Mouse (Mus musculus) Patski (cell line): ENCODE measurements around the gene Arhgef17. TPM values are rescaled to one million over a fixed set of nuclear protein-coding genes. Genes with fewer than 3 reads are reported as not detected.

Source experiments
- ATAC-seq: fragments of 100-300 bp; one replicate; pipeline ENCODE4 v1.8.0; 2021
- CTCF ChIA-PET: fragments of 350-600 bp; sonication (Branson Sonifier 250); formaldehyde crosslinking; loops from one replicate; lab custom pipeline; 2022; ENCODE audit warnings: inconsistent platforms; lab: Charles Lee
- POLR2A ChIA-PET: fragments of 350-600 bp; sonication (Branson Sonifier 250); formaldehyde crosslinking; loops from one replicate; lab custom pipeline; 2022; ENCODE audit warnings: antibody characterized with exemption, inconsistent platforms; lab: Charles Lee
- DNase-seq: peaks from one replicate; pipeline ENCODE4 v3.0.0-alpha.2; 2011; ENCODE audit warnings: low read depth, low spot score
- H3K27me3 ChIP-seq: fragments of 371-371 bp; one replicate; pipeline ENCODE4 v1.5.1; 2021
- CTCF ChIP-seq: fragments of 100-300 bp; IDR thresholded peaks from one replicate; pipeline ENCODE4 v1.5.1; 2021
- in situ Hi-C: fragments of 300-500 bp; cut with MboI; formaldehyde crosslinking; loops from 3 replicates; pipeline ENCODE4 v1.11.1; 2018; ENCODE audit warnings: low pct_unique_long_range_greater_than_20kb, mixed read lengths
- polyA plus RNA-seq: library from polyadenylated mRNA; unstranded; gene quantifications from one replicate; pipeline ENCODE4 v1.2.3, GENCODE M21; 2021

Arhgef17 gene
- polyA plus RNA-seq, 1 experiment from 2014 or later = 78.8 TPM

DNA sequence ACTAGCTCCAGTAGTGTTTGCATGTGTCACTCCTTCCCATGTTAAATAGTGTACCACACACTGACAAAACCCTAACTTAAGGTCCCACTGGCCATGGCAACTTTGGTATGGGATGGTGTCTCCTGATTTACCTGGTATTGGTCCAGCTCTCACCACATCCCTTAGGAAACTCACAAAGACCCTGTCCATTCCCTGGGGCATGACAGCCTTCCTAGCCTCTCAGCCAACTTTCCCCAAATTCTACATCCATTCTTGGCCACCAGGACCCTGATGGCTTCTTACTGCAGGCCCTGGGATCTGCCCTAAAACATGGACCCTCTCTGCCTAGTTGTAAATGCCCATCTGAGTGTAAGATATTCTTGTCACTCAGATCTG, 86.9 kb downstream of the Arhgef17 start:
- CTCF ChIA-PET = interaction anchor here (0.9 kb wide), 1 partner anchor 27 kb away, joined by 3 read pairs; no protein-coding TSS in a partner anchor
- POLR2A ChIA-PET = no interaction called here
- ATAC-seq = no peak
- DNase-seq = no peak
- in situ Hi-C loops = no loop called here
- H3K27me3 ChIP-seq = no peaks in the 10 kb centered on the region
- TF ChIP-seq CTCF = no peak

DNA sequence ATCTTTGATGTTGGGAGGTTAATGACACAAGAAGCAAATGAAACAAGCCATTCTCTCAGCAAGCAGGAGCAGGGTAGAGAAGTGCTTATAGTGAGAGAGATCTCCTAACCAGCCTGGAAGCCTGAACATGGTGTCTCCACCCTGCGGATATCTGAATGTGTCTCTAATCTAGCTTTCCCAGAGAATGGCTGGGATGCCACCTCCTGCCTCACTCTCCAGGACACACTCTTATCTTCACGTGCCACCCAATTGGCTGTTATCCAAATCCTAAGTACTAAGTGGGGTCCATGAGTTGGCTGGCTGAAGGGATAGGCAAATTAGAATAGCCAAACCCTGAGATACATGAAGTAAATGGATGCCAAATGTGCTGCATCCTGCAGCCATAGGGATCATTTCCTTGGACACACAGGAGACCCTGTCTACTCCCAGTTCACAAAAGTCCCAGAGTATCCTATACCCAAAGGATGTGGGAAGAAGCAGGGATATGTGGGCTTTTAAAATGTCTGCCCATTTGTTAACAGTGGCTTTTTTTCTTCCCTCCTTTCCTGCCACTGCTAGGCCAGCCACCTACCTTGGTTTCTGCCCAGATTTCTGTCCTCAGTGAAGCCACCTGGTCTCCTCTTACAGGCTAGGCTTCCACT, 87.4 kb downstream of the Arhgef17 start:
- ATAC-seq = no peak
- no peak for DNase-seq
- H3K27me3 ChIP-seq = no peaks in the 10 kb centered on the region
- ChIA-PET CTCF (interaction anchor here (0.9 kb wide), 1 partner anchor 28 kb away, joined by 3 read pairs; no protein-coding TSS in a partner anchor), POLR2A (no interaction called here)
- TF ChIP-seq CTCF = no peak
- in situ Hi-C loops = no loop called here

DNA sequence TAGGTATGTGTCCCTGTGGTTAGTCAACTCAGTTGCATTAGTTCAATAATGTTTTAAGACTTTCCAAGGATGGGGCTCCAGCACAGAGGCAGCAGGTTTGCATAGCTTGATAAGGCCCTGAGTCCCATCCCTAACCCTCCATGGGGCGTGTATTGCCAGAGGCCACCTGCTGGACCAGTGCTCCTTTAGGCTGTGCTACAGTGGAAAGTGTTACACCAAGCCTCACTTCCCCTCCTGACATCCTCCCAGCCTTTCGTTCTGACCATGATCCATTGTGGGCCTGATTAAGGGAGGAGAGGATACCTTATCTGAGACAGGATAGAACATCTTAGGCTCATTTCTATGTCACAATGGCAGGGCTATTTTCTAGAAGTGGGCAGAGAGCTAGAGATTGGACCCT, 88.0 kb downstream of the Arhgef17 start:
- DNase-seq (no peak), ATAC-seq (no peak)
- no peaks in the 10 kb centered on the region for H3K27me3 ChIP-seq
- CTCF ChIA-PET = no interaction called here
- TF ChIP-seq CTCF = no peak
- in situ Hi-C loops = no loop called here
- POLR2A ChIA-PET = no interaction called here

DNA sequence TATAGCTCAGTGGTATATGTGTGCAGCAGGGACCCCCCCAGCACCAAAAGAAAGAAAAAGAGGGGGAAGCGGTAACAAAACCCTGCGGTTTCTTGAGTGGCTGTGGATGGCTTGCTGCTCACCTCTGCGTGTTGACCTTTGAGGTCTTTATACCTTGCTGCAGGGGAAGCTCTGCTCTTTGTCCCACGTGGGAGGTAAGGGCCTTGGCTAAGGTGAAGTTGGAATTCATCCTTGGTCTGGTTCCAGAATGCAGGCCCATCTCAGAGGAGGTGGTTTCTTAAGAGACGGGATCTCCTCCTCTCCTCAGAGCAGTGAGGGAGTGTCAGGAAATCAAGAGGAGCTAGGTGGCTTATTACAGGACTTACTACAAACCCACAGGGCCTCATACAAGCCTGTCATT, 89.7 kb downstream of the Arhgef17 start:
- no peaks in the 10 kb centered on the region for H3K27me3 ChIP-seq
- ATAC-seq (no peak), DNase-seq (no peak)
- ChIA-PET POLR2A (interaction anchor here (0.6 kb wide), 1 partner anchor 306 kb away, joined by 3 read pairs; no protein-coding TSS in a partner anchor), CTCF (no interaction called here)
- TF ChIP-seq CTCF = no peak
- in situ Hi-C loops = no loop called here

DNA sequence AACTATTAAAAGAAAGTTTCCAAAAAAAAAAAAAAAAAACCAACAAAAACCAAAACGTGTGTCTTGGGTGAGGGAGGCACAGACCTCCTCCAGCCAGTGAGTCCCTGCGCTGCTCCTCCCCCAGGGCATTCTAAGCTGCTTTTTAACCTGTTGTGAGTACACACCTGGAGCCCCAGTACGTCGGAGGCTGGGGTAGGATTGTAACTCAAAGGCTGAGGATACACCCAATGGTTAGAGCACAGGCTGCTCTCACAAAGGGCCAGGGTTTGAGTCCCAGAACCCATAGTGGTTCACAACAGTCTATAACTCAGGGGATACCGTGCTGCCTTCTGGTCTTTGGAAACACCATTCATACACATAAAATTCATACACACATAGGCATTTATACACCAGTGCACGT, 90.3 kb downstream of the Arhgef17 start:
- no peaks in the 10 kb centered on the region for H3K27me3 ChIP-seq
- no peak for ATAC-seq
- CTCF ChIA-PET = no interaction called here
- DNase-seq = no peak
- POLR2A ChIA-PET = no interaction called here
- no peak for TF ChIP-seq CTCF
- in situ Hi-C loops = no loop called here

DNA sequence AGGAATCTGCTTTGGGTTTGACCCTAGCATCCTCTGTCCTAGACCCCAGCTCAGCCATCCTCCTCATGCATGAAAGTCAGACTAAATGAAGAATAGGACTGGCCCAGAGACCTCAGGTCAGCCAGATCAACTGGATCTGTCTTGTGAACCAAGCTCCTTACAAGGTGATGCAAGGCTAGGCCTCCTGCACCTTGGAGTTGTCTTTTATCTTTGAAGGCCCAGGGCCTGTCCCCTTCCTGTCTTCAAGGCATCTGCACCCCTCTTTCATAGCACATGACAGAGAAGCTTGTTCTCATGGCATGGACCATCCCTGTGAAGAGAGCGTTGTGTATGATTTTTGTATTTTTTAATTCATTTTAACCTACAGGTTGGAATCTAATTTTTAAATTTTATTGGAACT, 91.0 kb downstream of the Arhgef17 start:
- CTCF ChIA-PET = interaction anchor here (2.0 kb wide), 1 partner anchor 8 kb away, joined by 12 read pairs; no protein-coding TSS in a partner anchor
- no peak for DNase-seq
- TF ChIP-seq CTCF = no peak
- in situ Hi-C loops = no loop called here
- POLR2A ChIA-PET = no interaction called here
- H3K27me3 ChIP-seq = no peaks in the 10 kb centered on the region
- ATAC-seq = no peak

DNA sequence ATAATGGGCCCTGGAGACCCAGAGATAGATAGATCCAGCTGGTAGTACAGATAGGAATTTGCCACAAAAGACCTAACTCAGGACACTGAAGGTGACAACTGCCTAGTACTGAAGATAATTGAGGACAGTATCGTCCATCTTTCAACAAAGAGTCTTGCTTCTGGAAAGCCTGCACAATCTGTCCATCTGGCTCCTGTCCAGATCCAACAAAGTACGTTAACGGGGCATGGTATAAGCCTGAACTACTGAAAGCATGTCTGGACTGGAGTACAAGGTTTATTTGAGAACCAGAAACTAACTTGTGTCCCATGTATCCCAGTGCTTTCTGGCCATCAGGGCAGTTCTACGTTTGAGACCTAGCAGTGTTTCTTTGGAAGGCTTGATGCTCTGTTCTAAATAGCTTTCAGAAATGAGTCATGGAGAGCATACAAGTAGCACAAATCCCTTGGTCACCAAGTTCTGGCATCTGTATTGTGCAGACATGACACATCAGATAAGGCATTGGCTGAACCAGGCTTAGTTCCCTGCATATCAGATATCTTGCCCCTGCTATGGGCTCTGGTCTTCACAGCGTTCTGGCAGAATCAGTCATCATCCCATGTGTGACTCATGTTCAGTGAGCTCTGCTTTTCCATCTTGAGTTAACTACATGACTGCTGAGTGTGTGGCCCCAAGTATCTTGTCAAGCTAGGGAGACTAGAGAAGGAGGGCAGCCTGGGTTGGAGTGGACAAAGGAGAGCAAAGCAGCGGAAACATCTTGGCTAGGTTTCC, 92.1 kb downstream of the Arhgef17 start:
- in situ Hi-C loops = no loop called here

DNA sequence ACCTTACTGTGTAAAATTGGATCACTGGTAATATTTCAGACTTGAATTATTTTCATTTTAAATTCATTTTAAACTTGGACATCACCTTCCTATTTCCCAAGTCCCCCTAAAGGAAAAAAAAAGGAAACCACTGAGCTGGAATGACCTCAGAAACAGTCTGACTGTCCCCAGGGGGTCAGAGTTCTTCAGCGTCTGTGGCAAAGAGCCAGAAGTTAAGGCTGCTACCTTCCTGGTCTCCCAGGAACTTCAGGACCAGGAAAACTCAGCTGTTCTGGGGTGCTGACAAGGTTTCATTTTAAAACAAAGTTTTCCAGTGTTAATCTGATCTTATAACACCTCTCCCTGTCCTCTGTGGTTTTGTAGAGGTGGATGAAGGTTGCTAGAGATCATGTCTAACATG, 94.2 kb downstream of the Arhgef17 start:
- DNase-seq (no peak), ATAC-seq (no peak)
- H3K27me3 ChIP-seq = no peaks in the 10 kb centered on the region
- no peak for TF ChIP-seq CTCF
- in situ Hi-C loops = no loop called here
- POLR2A ChIA-PET = interaction anchor here (1.0 kb wide), 1 partner anchor 21 kb away, joined by 3 read pairs; no protein-coding TSS in a partner anchor
- CTCF ChIA-PET = no interaction called here

More for the DNA sequence above, 92.1 kb downstream of the Arhgef17 start:
- no peaks in the 10 kb centered on the region for H3K27me3 ChIP-seq
- peak; percentile 62 for ATAC-seq
- ChIA-PET POLR2A (interaction anchor here (0.6 to 0.8 kb wide), 2 partner anchors 9 to 30 kb away, joined by 3 read pairs; no protein-coding TSS in a partner anchor), CTCF (interaction anchor here (1.4 to 2.0 kb wide), 2 partner anchors 9 to 23 kb away, joined by 4 to 12 read pairs; partner anchors contain the start of gene Relt)
- TF ChIP-seq CTCF = no peak
- peak; percentile 65 for DNase-seq

DNA sequence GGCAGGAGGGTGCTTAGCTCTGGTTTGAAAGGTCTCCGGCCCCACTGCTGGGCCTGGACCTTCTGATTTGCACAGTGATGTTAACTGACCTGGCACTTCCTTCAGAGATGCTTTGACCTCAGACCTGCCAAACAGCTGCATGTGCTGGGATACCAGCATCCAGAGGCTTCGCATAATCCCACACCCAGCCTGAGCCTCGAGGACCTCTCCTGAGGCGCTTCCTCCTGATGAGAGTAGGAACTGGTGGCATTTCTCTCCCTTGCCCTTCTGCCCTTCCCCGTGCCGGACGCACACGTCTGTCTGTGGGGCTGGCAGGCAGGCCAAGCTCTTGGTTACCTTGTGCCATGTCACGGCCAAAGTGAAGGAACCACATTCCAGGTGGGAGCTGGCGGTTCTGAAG, 95.2 kb downstream of the Arhgef17 start:
- ATAC-seq (no peak), DNase-seq (no peak)
- in situ Hi-C loops = no loop called here
- H3K27me3 ChIP-seq = no peaks in the 10 kb centered on the region
- TF ChIP-seq CTCF = no peak
- POLR2A ChIA-PET = no interaction called here
- CTCF ChIA-PET = no interaction called here

DNA sequence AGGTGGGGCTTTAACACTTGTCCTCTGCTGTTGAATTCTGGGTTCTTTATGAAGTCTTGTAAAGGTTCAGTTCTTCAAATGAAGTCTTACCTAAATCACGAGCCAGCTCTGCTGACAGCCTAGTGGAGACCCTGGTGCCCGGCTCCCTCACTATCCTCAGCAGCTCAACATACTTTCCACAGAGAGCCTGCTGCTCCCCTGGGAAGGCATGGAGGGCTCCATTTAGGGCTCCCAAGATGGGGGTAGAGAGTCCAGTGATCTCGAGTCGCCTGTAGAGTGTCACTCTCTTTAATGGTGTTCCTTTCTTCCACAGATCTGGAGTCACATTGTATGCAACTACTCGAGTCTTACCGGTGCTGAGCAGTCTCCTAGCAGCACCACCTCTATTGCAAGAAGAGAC, 96.2 kb downstream of the Arhgef17 start:
- ChIA-PET CTCF (no interaction called here), POLR2A (no interaction called here)
- in situ Hi-C loops = no loop called here
- ATAC-seq (no peak), DNase-seq (no peak)
- no peaks in the 10 kb centered on the region for H3K27me3 ChIP-seq
- no peak for TF ChIP-seq CTCF

DNA sequence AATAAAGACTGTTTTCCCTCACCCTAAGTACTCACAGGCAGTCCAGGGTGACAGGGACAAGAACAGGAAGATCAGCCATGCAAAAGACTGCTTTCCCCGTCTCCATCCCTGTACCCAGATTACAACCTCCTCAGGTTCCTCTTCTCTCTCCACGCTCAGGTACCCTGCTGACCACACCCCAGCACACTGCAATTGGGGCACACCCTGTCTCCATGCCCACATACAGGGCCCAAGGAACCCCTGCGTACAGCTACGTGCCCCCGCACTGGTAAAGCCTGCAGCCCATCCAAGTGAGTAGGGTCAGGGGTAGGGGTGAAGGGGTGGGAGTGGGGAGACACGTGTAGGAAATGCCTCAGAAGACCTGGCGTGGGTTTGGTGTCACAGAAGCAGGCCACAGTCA, 96.7 kb downstream of the Arhgef17 start:
- no peak for TF ChIP-seq CTCF
- ChIA-PET CTCF (no interaction called here), POLR2A (no interaction called here)
- no peaks in the 10 kb centered on the region for H3K27me3 ChIP-seq
- in situ Hi-C loops = no loop called here
- no peak for DNase-seq
- ATAC-seq = no peak
